1 mouse cellular context compared by ENCODE assay signal in the genomic region with DNA sequence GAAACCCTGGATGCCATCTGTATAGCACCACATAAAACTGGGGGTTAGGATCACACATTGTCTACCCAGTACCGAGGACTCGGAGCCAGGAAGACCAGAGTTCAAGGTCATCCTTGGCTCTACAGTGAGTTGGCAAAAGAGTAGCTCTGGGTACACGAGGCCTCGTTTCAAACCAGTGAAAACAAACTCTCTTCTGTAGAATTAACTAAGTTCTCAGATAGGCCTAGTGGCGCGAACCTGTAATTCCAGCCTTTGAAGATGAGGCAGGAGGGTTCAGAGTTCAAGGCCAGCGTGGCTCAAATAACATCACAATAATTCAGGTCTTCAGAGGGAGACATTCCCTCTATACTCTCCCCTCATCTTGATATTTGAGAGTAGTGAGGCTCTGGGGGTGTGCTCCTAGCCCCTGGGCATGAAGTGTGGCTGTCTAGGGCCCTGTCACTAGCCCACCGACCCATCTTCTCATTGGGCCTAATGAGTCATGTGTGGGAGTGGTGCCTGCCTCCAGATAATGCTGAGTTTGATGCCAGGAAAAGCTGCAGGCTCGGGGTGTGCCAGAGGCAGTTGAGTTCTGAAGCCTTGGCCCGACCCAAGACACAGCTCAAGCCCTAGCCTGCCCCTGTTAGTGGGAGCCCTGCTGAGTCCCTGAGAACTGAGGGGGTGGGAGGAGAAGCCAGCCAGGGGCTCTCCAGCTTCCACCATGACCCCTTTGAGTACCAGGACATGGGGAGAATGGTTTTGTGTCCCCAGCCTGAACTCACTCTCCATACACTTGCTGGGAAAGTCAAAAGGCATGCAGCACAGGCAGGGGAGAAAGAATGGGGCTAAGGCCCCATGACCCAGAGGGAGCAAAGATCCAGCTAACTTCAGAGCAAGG.
TF ChIP-seq lines count a peak whose summit lies in the region.

No protein-coding gene starts in this region.

TF ChIP-seq in ES-E14, 5 proteins besides CTCF, POLR2A, EP300 and RAD21 (continued from another document):
- TF ChIP-seq MAFK (IDR thresholded peaks at IDR 0.05; ENCODE audit: insufficient read depth, low read depth, low read length) (no peak), ZNF384 (IDR thresholded peaks at IDR 0.05; ENCODE audit: low read depth, low read length) (no peak), HCFC1 (IDR thresholded peaks at IDR 0.05; ENCODE audit: borderline replicate concordance, insufficient read depth, low read length) (no peak)
